Mouse (Mus musculus) spleen, adult 2 months (tissue): Measurements from ENCODE around the gene Tysnd1.

Experiments used
- CTCF ChIP-seq: fragments of 200-500 bp; IDR thresholded peaks from 2 replicates; pipeline ENCODE4 v1.5.1; 2011; ENCODE audit warnings: mild to moderate bottlenecking, inconsistent platforms; ENCODE audit not compliant: insufficient read depth, insufficient read length, insufficient replicate concordance; ENCODE audit errors: extremely low read depth
- POLR2A ChIP-seq: fragments of 200-500 bp; IDR thresholded peaks from 2 replicates; pipeline ENCODE4 v1.6.1; 2011; ENCODE audit warnings: low read depth, low read length, inconsistent platforms

- TF ChIP-seq CTCF: no peak
- no peak for TF ChIP-seq POLR2A
Measured at GRCm38 (mm10) chr10:61662391-61662988, 32.8 kb upstream of the Tysnd1 start.
